Comparison of ENCODE assay signal across 15 mouse cellular contexts in genomic region chr3:155459701-155460481, GRCm38 (mm10).
DNase-seq lines count a peak whose midpoint lies in the region; ATAC-seq lines count a peak whose summit lies in the region.
"Had no signal": no experiment of that assay in that cellular context is flagged by ENCODE, and none has a peak within 500 bp of the region (broad histone marks: within the 10 kb centered on the region; RNA-seq: fewer than 3 reads in every experiment).

No protein-coding gene starts in this region.

- no peak overlapping the region for H3K27ac ChIP-seq in hindbrain, embryonic 11.5 days (ENCODE audit: low read depth, low read length)
- H3K27ac ChIP-seq in hindbrain, embryonic 10.5 days = no peak overlapping the region
- peak overlapping the region; percentile 17; the same call in 1 of the 2 replicates for H3K27ac ChIP-seq in forebrain, embryonic 14.5 days (ENCODE audit: low read depth, low read length)
- H3K27ac ChIP-seq in hindbrain, embryonic 16.5 days (ENCODE audit: low read depth, low read length) = peak overlapping the region; percentile 54
- H3K27ac ChIP-seq: embryonic facial prominence, embryonic 15.5 days; limb, embryonic 15.5 days had no signal

- H3K4me2 ChIP-seq in hindbrain, embryonic 11.5 days (replicated peaks; ENCODE audit: low read depth, low read length) = no peak overlapping the region
- H3K4me2 ChIP-seq in forebrain, embryonic 14.5 days (ENCODE audit: low read length) = no peak overlapping the region
- peak overlapping the region; percentile 32 for H3K4me2 ChIP-seq in hindbrain, embryonic 16.5 days (ENCODE audit: low read length)
- H3K4me2 ChIP-seq: embryonic facial prominence, embryonic 15.5 days; limb, embryonic 15.5 days had no signal

- no peaks in the 10 kb centered on the region for H3K4me1 ChIP-seq in hindbrain, embryonic 11.5 days (replicated peaks; ENCODE audit: control insufficient read depth, insufficient read depth, low read length)
- no peaks in the 10 kb centered on the region; the same call in 1 of the 2 replicates for H3K4me1 ChIP-seq in hindbrain, embryonic 10.5 days (replicated peaks)
- H3K4me1 ChIP-seq in forebrain, embryonic 14.5 days (ENCODE audit: control insufficient read depth, insufficient read depth, low read length) = no peaks in the 10 kb centered on the region
- no peaks in the 10 kb centered on the region for H3K4me1 ChIP-seq in hindbrain, embryonic 16.5 days (ENCODE audit: control insufficient read depth, insufficient read depth, low read depth, low read length)
- H3K4me1 ChIP-seq: embryonic facial prominence, embryonic 15.5 days; limb, embryonic 15.5 days had no signal

- ATAC-seq in hindbrain, embryonic 11.5 days (ENCODE audit: low FRiP score) = peak; percentile 48; the same call in 1 of the 2 replicates
- ATAC-seq in forebrain, embryonic 14.5 days = no peak
- peak; percentile 85 for ATAC-seq in hindbrain, embryonic 16.5 days
- ATAC-seq: activated CD4-positive, CD25-positive, alpha-beta regulatory T cell, adult 4 months had no signal

- H3K9ac ChIP-seq in hindbrain, embryonic 11.5 days (ENCODE audit: low read depth, low read length) = no peak overlapping the region
- H3K9ac ChIP-seq in forebrain, embryonic 14.5 days (ENCODE audit: low read length) = no peak overlapping the region
- H3K9ac ChIP-seq in hindbrain, embryonic 16.5 days (ENCODE audit: low read depth, low read length) = no peak overlapping the region
- H3K9ac ChIP-seq: embryonic facial prominence, embryonic 15.5 days; limb, embryonic 15.5 days had no signal

- WGBS in hindbrain, embryonic 11.5 days = 70% methylated on average over 16 of the region's 16 CpGs
- WGBS in hindbrain, embryonic 10.5 days = 75% methylated on average over 16 of the region's 16 CpGs
- WGBS in forebrain, embryonic 14.5 days = 83% methylated on average over 16 of the region's 16 CpGs
- WGBS in hindbrain, embryonic 16.5 days = 49% methylated on average over 16 of the region's 16 CpGs

- H3K9me3 ChIP-seq in hindbrain, embryonic 11.5 days (ENCODE audit: control insufficient read depth, low read length) = no peaks in the 10 kb centered on the region
- no peaks in the 10 kb centered on the region for H3K9me3 ChIP-seq in hindbrain, embryonic 10.5 days
- H3K9me3 ChIP-seq in forebrain, embryonic 14.5 days (replicated peaks; ENCODE audit: control insufficient read depth, low read length) = no peaks in the 10 kb centered on the region
- no peaks in the 10 kb centered on the region for H3K9me3 ChIP-seq in hindbrain, embryonic 16.5 days (ENCODE audit: control insufficient read depth, low read length)
- H3K9me3 ChIP-seq: embryonic facial prominence, embryonic 15.5 days; limb, embryonic 15.5 days had no signal

- no peak overlapping the region for H3K4me3 ChIP-seq in hindbrain, embryonic 11.5 days (ENCODE audit: low read depth, low read length)
- no peak overlapping the region for H3K4me3 ChIP-seq in hindbrain, embryonic 10.5 days
- no peak overlapping the region for H3K4me3 ChIP-seq in forebrain, embryonic 14.5 days (ENCODE audit: low read depth, low read length)
- H3K4me3 ChIP-seq in hindbrain, embryonic 16.5 days (ENCODE audit: low read length) = no peak overlapping the region
- H3K4me3 ChIP-seq: embryonic facial prominence, embryonic 15.5 days; limb, embryonic 15.5 days had no signal

- intact Hi-C loops in left cerebral cortex, postnatal 4 days (cut with DNase I) = no loop called here

- no peak for DNase-seq in hindbrain, embryonic 11.5 days (ENCODE audit: low spot score)
- no peak for DNase-seq in hindbrain, embryonic 10.5 days (ENCODE audit: low spot score)
- peak; percentile 62 for DNase-seq in forebrain, embryonic 14.5 days (ENCODE audit: low spot score)
- DNase-seq in telencephalon, adult 2 months (ENCODE audit: low read depth, low spot score) = peak; percentile 12
- no peak for DNase-seq in right cerebral cortex, postnatal 14 days
- DNase-seq in left cerebral cortex, postnatal 4 days = no peak
- DNase-seq: adrenal gland, postnatal 14 days; B cell, adult 2 months; cerebellum, adult 8-10 months; kidney, adult 18-20 months; kidney, postnatal 36 days had no signal

- no peaks in the 10 kb centered on the region for H3K36me3 ChIP-seq in hindbrain, embryonic 11.5 days (ENCODE audit: control insufficient read depth, insufficient read depth, low read length)
- no peaks in the 10 kb centered on the region for H3K36me3 ChIP-seq in hindbrain, embryonic 10.5 days
- no peaks in the 10 kb centered on the region for H3K36me3 ChIP-seq in forebrain, embryonic 14.5 days (ENCODE audit: control insufficient read depth, insufficient read depth, low read length)
- no peaks in the 10 kb centered on the region for H3K36me3 ChIP-seq in hindbrain, embryonic 16.5 days (ENCODE audit: control insufficient read depth, insufficient read depth, low read length)
- H3K36me3 ChIP-seq: embryonic facial prominence, embryonic 15.5 days; limb, embryonic 15.5 days had no signal

- no peaks in the 10 kb centered on the region for H3K27me3 ChIP-seq in hindbrain, embryonic 11.5 days (ENCODE audit: control insufficient read depth, insufficient read depth, low read length)
- H3K27me3 ChIP-seq in hindbrain, embryonic 10.5 days (ENCODE audit: insufficient read depth, poor library complexity, severe bottlenecking) = no peaks in the 10 kb centered on the region
- H3K27me3 ChIP-seq in forebrain, embryonic 14.5 days (replicated peaks; ENCODE audit: control insufficient read depth, insufficient read depth, low read length) = no peaks in the 10 kb centered on the region
- H3K27me3 ChIP-seq in hindbrain, embryonic 16.5 days (replicated peaks; ENCODE audit: control insufficient read depth, insufficient read depth, low read length) = no peaks in the 10 kb centered on the region
- H3K27me3 ChIP-seq: embryonic facial prominence, embryonic 15.5 days; limb, embryonic 15.5 days had no signal

Comparison
In these comparisons a context has a peak if more than half of its experiments do, and no peak if none do; other contexts are left out.
1. H3K27ac ChIP-seq: peak in forebrain, embryonic 14.5 days (single experiment) and hindbrain, embryonic 16.5 days (single experiment); none in hindbrain, embryonic 11.5 days (single experiment) and hindbrain, embryonic 10.5 days (single experiment).
2. DNase-seq: peak in forebrain, embryonic 14.5 days (single experiment) and telencephalon, adult 2 months (single experiment); none in hindbrain, embryonic 11.5 days (single experiment), hindbrain, embryonic 10.5 days (single experiment), right cerebral cortex, postnatal 14 days (single experiment) and left cerebral cortex, postnatal 4 days (single experiment).